Mouse (Mus musculus): Measurements from ENCODE around the gene Frat1. TPM values are rescaled to one million over a fixed set of nuclear protein-coding genes. Genes with fewer than 3 reads are reported as not detected.

Frat1 gene
- polyA plus RNA-seq (2015; fragmentation: Nextera tagmentation; extraction: Ambion mirVana), result 18.2 and 19.6 TPM in 2 replicates

DNA sequence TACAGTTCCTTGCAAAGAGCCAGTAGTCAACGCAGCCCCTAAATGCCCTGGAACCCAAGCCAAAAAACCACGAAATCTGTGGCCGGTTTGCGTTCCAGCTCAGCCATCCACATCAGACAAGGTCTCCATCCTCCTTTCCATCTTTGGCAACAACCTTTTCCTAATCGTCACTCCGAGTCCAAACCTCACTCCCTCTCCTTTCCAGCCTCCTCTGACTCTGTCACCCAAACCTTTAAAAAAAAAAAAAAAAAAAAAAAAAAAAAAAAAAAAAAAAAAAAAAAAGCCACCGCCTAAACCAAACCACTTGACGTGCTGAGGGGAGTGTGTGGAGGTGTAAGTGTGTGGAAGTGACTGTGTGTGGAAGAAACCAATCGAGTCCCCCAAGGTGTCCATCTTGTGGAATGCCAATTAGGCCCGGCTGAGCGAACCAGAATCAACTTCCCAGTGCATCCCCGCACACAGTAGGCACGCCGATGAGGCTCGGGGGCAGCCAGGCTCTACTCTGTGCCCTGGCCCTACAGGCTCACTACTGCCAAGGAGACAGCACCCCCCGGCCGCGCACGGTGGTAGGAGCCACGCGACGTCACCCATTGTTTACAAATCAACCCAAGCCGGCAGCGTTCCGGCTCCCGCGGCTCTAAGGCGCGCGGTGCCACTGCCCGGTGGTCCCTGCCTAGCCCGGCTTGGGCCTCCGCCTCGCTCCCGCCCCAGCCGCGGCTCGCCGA, at the start of gene Frat1:
Gene Frat1 (plus strand): TSS at position 590 of the 725 bp plus-strand sequence.
- no peaks in the 10 kb centered on the region for H3K36me3 ChIP-seq (ENCODE audit: control insufficient read depth, insufficient read depth, low read length)
- WGBS, result 0% methylated on average over 36 of the region's 39 CpGs
- H3K27me3 ChIP-seq (replicated peaks; ENCODE audit: control insufficient read depth, insufficient read depth, low read length), result no peaks in the 10 kb centered on the region
- H3K4me1 ChIP-seq (ENCODE audit: control insufficient read depth, insufficient read depth, low read depth, low read length), result peaks cover 18% of the 10 kb centered on the region
- peak within 1 kb of the TSS; percentile 92 for H3K27ac ChIP-seq (ENCODE audit: low read depth, low read length)
- no peaks in the 10 kb centered on the region for H3K9me3 ChIP-seq (ENCODE audit: control insufficient read depth, low read length)
- H3K4me3 ChIP-seq (ENCODE audit: low read length), result peak within 1 kb of the TSS; percentile 73
- ATAC-seq, result peak; percentile 98
- peak within 1 kb of the TSS; percentile 78 for H3K4me2 ChIP-seq (ENCODE audit: low read length)
- H3K9ac ChIP-seq (ENCODE audit: low read depth, low read length), result peak within 1 kb of the TSS; percentile 78

GRCm38 (mm10) chr19:41786896-41787295, 42.9 kb upstream of the Frat1 start:
- no peak for ATAC-seq
- H3K9ac ChIP-seq (ENCODE audit: low read depth, low read length), result no peak overlapping the region
- H3K36me3 ChIP-seq (ENCODE audit: control insufficient read depth, insufficient read depth, low read length), result 0 out of 2 replicates have a peak, but pooled peaks cover 3% of the 10 kb centered on the region
- no peaks in the 10 kb centered on the region for H3K4me1 ChIP-seq (ENCODE audit: control insufficient read depth, insufficient read depth, low read depth, low read length)
- no peak overlapping the region for H3K27ac ChIP-seq (ENCODE audit: low read depth, low read length)
- H3K4me2 ChIP-seq (ENCODE audit: low read length), result no peak overlapping the region
- no peaks in the 10 kb centered on the region for H3K27me3 ChIP-seq (replicated peaks; ENCODE audit: control insufficient read depth, insufficient read depth, low read length)
- H3K4me3 ChIP-seq (ENCODE audit: low read length), result no peak overlapping the region
- WGBS, result 91% methylated on average over 1 of the region's 1 CpGs
- no peaks in the 10 kb centered on the region for H3K9me3 ChIP-seq (ENCODE audit: control insufficient read depth, low read length)

GRCm38 (mm10) chr19:41789110-41789961, 40.4 kb upstream of the Frat1 start:
- Histone ChIP-seq H3K27me3 (replicated peaks; ENCODE audit: control insufficient read depth, insufficient read depth, low read length) (no peaks in the 10 kb centered on the region), H3K4me2 (ENCODE audit: low read length) (no peak overlapping the region), H3K36me3 (ENCODE audit: control insufficient read depth, insufficient read depth, low read length) (0 out of 2 replicates have a peak, but pooled peaks cover 3% of the 10 kb centered on the region), H3K27ac (ENCODE audit: low read depth, low read length) (no peak overlapping the region), H3K4me3 (ENCODE audit: low read length) (no peak overlapping the region), H3K9me3 (ENCODE audit: control insufficient read depth, low read length) (no peaks in the 10 kb centered on the region), H3K9ac (ENCODE audit: low read depth, low read length) (no peak overlapping the region), H3K4me1 (ENCODE audit: control insufficient read depth, insufficient read depth, low read depth, low read length) (no peaks in the 10 kb centered on the region)
- ATAC-seq, result no peak
- 75% methylated on average over 10 of the region's 10 CpGs for WGBS

DNA sequence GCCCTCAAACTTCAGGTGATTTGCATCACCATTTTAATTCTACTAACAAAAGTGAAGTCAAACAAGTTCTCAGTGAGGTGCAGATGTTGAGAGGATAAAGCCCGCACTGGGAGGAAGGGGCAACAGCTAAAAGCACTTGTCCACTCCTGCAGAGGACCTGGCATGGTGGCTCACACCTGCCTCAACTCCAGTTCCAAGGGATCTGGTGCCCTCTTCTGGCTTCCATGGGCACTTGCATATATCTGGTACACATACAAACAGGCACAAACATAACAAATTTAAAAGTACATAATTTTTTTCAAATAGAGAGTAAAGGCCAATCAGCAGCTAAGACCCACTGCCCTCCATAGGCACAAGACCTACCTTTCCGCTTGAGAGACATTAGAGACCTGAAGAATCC, 38.4 kb upstream of the Frat1 start:
- Histone ChIP-seq H3K4me3 (ENCODE audit: low read length) (no peak overlapping the region), H3K9ac (ENCODE audit: low read depth, low read length) (no peak overlapping the region), H3K36me3 (ENCODE audit: control insufficient read depth, insufficient read depth, low read length) (no peaks in the 10 kb centered on the region), H3K4me1 (ENCODE audit: control insufficient read depth, insufficient read depth, low read depth, low read length) (no peaks in the 10 kb centered on the region), H3K9me3 (ENCODE audit: control insufficient read depth, low read length) (no peaks in the 10 kb centered on the region), H3K4me2 (ENCODE audit: low read length) (no peak overlapping the region), H3K27ac (ENCODE audit: low read depth, low read length) (no peak overlapping the region), H3K27me3 (replicated peaks; ENCODE audit: control insufficient read depth, insufficient read depth, low read length) (no peaks in the 10 kb centered on the region)
- 89% methylated on average over 2 of the region's 2 CpGs for WGBS
- no peak for ATAC-seq

- WGBS, result 80% methylated on average over 1 of the region's 1 CpGs
- Histone ChIP-seq H3K4me1 (ENCODE audit: control insufficient read depth, insufficient read depth, low read depth, low read length) (no peaks in the 10 kb centered on the region), H3K27me3 (replicated peaks; ENCODE audit: control insufficient read depth, insufficient read depth, low read length) (no peaks in the 10 kb centered on the region)
Observed at GRCm38 (mm10) chr19:41792934-41793486, 36.8 kb upstream of the Frat1 start.

GRCm38 (mm10) chr19:41794017-41794416, 35.8 kb upstream of the Frat1 start:
- Histone ChIP-seq H3K27ac (ENCODE audit: low read depth, low read length) (no peak overlapping the region), H3K9ac (ENCODE audit: low read depth, low read length) (no peak overlapping the region), H3K4me1 (ENCODE audit: control insufficient read depth, insufficient read depth, low read depth, low read length) (no peaks in the 10 kb centered on the region), H3K27me3 (replicated peaks; ENCODE audit: control insufficient read depth, insufficient read depth, low read length) (no peaks in the 10 kb centered on the region), H3K4me2 (ENCODE audit: low read length) (no peak overlapping the region), H3K9me3 (ENCODE audit: control insufficient read depth, low read length) (no peaks in the 10 kb centered on the region), H3K36me3 (ENCODE audit: control insufficient read depth, insufficient read depth, low read length) (no peaks in the 10 kb centered on the region), H3K4me3 (ENCODE audit: low read length) (no peak overlapping the region)
- ATAC-seq, result no peak

More at GRCm38 (mm10) chr19:41792934-41793486, 36.8 kb upstream of the Frat1 start:
- no peak for ATAC-seq
- no peak overlapping the region for H3K27ac ChIP-seq (ENCODE audit: low read depth, low read length)
- H3K9me3 ChIP-seq (ENCODE audit: control insufficient read depth, low read length), result no peaks in the 10 kb centered on the region
- no peak overlapping the region for H3K9ac ChIP-seq (ENCODE audit: low read depth, low read length)
- no peak overlapping the region for H3K4me3 ChIP-seq (ENCODE audit: low read length)
- H3K36me3 ChIP-seq (ENCODE audit: control insufficient read depth, insufficient read depth, low read length), result no peaks in the 10 kb centered on the region
- no peak overlapping the region for H3K4me2 ChIP-seq (ENCODE audit: low read length)

GRCm38 (mm10) chr19:41794901-41795300, 34.9 kb upstream of the Frat1 start:
- no peak for ATAC-seq
- Histone ChIP-seq H3K9ac (ENCODE audit: low read depth, low read length) (no peak overlapping the region), H3K27me3 (replicated peaks; ENCODE audit: control insufficient read depth, insufficient read depth, low read length) (no peaks in the 10 kb centered on the region), H3K4me2 (ENCODE audit: low read length) (no peak overlapping the region), H3K4me3 (ENCODE audit: low read length) (no peak overlapping the region), H3K27ac (ENCODE audit: low read depth, low read length) (no peak overlapping the region), H3K9me3 (ENCODE audit: control insufficient read depth, low read length) (no peaks in the 10 kb centered on the region), H3K36me3 (ENCODE audit: control insufficient read depth, insufficient read depth, low read length) (no peaks in the 10 kb centered on the region), H3K4me1 (ENCODE audit: control insufficient read depth, insufficient read depth, low read depth, low read length) (no peaks in the 10 kb centered on the region)
- WGBS, result 79% methylated on average over 6 of the region's 6 CpGs

DNA sequence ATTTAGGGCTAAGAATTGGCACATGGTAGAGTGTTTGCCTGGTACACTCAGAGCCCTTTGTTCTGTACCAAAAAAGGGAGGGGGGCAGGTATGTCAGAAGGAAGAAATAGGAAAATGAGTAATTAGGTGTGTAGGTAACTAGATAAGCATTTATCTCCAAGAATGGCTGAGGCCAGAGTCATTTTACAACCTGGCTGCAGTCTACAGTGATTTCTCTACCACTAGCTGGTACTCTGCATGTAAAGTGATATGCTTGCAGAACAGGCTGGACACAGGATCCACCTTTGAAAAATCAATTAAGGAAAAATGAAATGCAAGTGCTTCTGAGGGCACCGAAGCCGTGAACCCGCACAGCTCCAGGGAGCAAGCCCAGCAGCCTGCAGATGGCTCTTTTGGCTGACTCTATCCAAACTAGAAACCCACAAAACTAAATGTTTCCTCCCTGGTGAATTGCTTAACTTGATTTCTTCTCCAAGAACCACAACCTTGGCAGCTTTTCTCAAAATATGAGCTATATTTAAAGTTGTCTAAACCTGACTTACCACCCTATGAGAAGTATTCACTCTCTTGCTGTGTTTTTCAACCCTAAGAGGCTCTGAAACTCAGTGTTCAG, 33.5 kb upstream of the Frat1 start:
- H3K4me3 ChIP-seq (ENCODE audit: low read length), result no peak overlapping the region
- no peak overlapping the region; the same call in 1 of the 2 replicates for H3K9ac ChIP-seq (ENCODE audit: low read depth, low read length)
- H3K4me1 ChIP-seq (ENCODE audit: control insufficient read depth, insufficient read depth, low read depth, low read length), result peaks cover 6% of the 10 kb centered on the region
- WGBS, result 83% methylated on average over 3 of the region's 3 CpGs
- no peaks in the 10 kb centered on the region for H3K36me3 ChIP-seq (ENCODE audit: control insufficient read depth, insufficient read depth, low read length)
- H3K27ac ChIP-seq (ENCODE audit: low read depth, low read length), result no peak overlapping the region
- ATAC-seq, result no peak
- H3K27me3 ChIP-seq (replicated peaks; ENCODE audit: control insufficient read depth, insufficient read depth, low read length), result no peaks in the 10 kb centered on the region
- no peak overlapping the region for H3K4me2 ChIP-seq (ENCODE audit: low read length)
- no peaks in the 10 kb centered on the region for H3K9me3 ChIP-seq (ENCODE audit: control insufficient read depth, low read length)

Measured in hindbrain, embryonic 16.5 days (tissue).